ENCODE assay signal across 26 mouse cellular contexts in genomic region chr8:109455113-109455512, GRCm38 (mm10). TPM values are rescaled to one million over a fixed set of nuclear protein-coding genes. Genes with fewer than 3 reads are reported as not detected.
A peak's percentile ranks its signal among the peaks of the same experiment; 100 is the strongest.
DNase-seq lines count a peak whose midpoint lies in the region; TF ChIP-seq lines count a peak whose summit lies in the region.
"Had no signal": no experiment of that assay in that cellular context is flagged by ENCODE, and none has a peak within 500 bp of the region (broad histone marks: within the 10 kb centered on the region; RNA-seq: fewer than 3 reads in every experiment).

No protein-coding gene starts in this region.

- H3K4me3 ChIP-seq in lung, adult 2 months (replicated peaks; ENCODE audit: extremely low read depth, low read depth, low read length), result no peak overlapping the region
- H3K4me3 ChIP-seq: forebrain, embryonic 12.5 days; heart, adult 2 months; limb, embryonic 10.5 days; midbrain, embryonic 10.5 days; neural tube, embryonic 12.5 days had no signal

- peak; percentile 9 for DNase-seq in adrenal gland, postnatal 10 days
- DNase-seq in adrenal gland, postnatal 36 days, result no peak
- peak; percentile 58 for DNase-seq in kidney, postnatal 10 days
- no peak for DNase-seq in kidney, adult 8-10 months
- DNase-seq in lung, postnatal 4 days, result peak; percentile 39 to 41
- no peak for DNase-seq in lung, adult 2 months
- DNase-seq in heart, postnatal 4 days, result peak; percentile 56
- no peak for DNase-seq in ovary, postnatal 36 days (ENCODE audit: low spot score)
- DNase-seq: cerebellum, adult 2 months; kidney, adult 11 months; kidney, postnatal 36 days; thymus, adult 18-20 months; thymus, postnatal 4 days had no signal

- no peak for TF ChIP-seq CTCF in lung, adult 2 months (IDR thresholded peaks at IDR 0.05; ENCODE audit: insufficient read depth, low read length)

- no peak for TF ChIP-seq POLR2A in lung, adult 2 months (IDR thresholded peaks at IDR 0.05; ENCODE audit: borderline replicate concordance, extremely low read depth, low read depth, low read length)

- 9% methylated on average over 2 of the region's 2 CpGs for WGBS in lung, adult 2 months

- H3K4me1 ChIP-seq in lung, adult 2 months (ENCODE audit: control insufficient read depth, insufficient read depth, low read length), result no peaks in the 10 kb centered on the region
- H3K4me1 ChIP-seq: limb, embryonic 10.5 days; neural tube, embryonic 12.5 days had no signal

RNA-seq across cellular contexts. Expression of gene Pmfbp1, which starts 38.7 kb away (rescaled TPM):
- not detected for total RNA-seq in adrenal gland, postnatal 10 days (2021)
- total RNA-seq in adrenal gland, postnatal 36 days (2021), result not detected
- 0.02 TPM in 1 of 2 replicates, not detected in the other for polyA plus RNA-seq in lung, adult 2 months (2012; rRNA removed)
- total RNA-seq in heart, postnatal 4 days (2021), result not detected
- total RNA-seq: adrenal gland, postnatal 4 days; ES-E14; gastrocnemius, adult 8-10 months; heart, adult 2 months had no signal
- polyA plus RNA-seq: CD4-positive, CD25-positive, alpha-beta regulatory T cell, adult 4 months; heart, adult 2 months; liver, embryonic 11.5 days; lung, embryonic 16.5 days; spleen, adult 2 months; stomach, embryonic 14.5 days had no signal

Comparison
In these comparisons a context has a peak if more than half of its experiments do, and no peak if none do; other contexts are left out.
1. DNase-seq: peak in adrenal gland, postnatal 10 days (single experiment), kidney, postnatal 10 days (single experiment), lung, postnatal 4 days (2 of 2) and heart, postnatal 4 days (single experiment); none in adrenal gland, postnatal 36 days (0 of 2), kidney, adult 8-10 months (0 of 2), lung, adult 2 months (single experiment) and ovary, postnatal 36 days (single experiment).